Mouse (Mus musculus): ENCODE data around the gene Cog1. TPM values are rescaled to one million over a fixed set of nuclear protein-coding genes. Genes with fewer than 3 reads are reported as not detected.

Gene Cog1
- polyA plus RNA-seq, 1 experiment, result 4.5 TPM

- no peaks in the 10 kb centered on the region for H3K9me3 ChIP-seq (ENCODE audit: control insufficient read depth, low read length)
Observed at GRCm38 (mm10) chr11:113649353-113650210, 613 bp downstream of the Cog1 start, which contains the start of gene Slc39a11. TSS of gene Slc39a11 (minus strand) at chr11:113650079.

GRCm38 (mm10) chr11:113651206-113651906 is 2.4 kb downstream of the Cog1 start:
- H3K36me3 ChIP-seq (ENCODE audit: control insufficient read depth), result peaks cover 55% of the 10 kb centered on the region
- H3K4me1 ChIP-seq (ENCODE audit: control insufficient read depth), result peaks cover 44% of the 10 kb centered on the region
- peak overlapping the region; percentile 91 for H3K4me3 ChIP-seq (replicated peaks)
- H3K9me3 ChIP-seq (ENCODE audit: control insufficient read depth, low read length), result no peaks in the 10 kb centered on the region
- TF ChIP-seq TAL1 (IDR thresholded peaks at IDR 0.05; ENCODE audit: low read length) (peak; percentile 77), GATA1 (IDR thresholded peaks at IDR 0.05; ENCODE audit: low read length) (0 out of 2 replicates have a peak, but pooled peaks have one; percentile 35)
- peaks cover 3% of the 10 kb centered on the region; the same call in 1 of the 2 replicates for H3K27me3 ChIP-seq (ENCODE audit: control insufficient read depth)

More at GRCm38 (mm10) chr11:113649353-113650210, 613 bp downstream of the Cog1 start, which contains the start of gene Slc39a11:
- Histone ChIP-seq H3K27me3 (ENCODE audit: control insufficient read depth) (peaks cover 3% of the 10 kb centered on the region), H3K4me1 (ENCODE audit: control insufficient read depth) (peaks cover 44% of the 10 kb centered on the region), H3K36me3 (ENCODE audit: control insufficient read depth) (peaks cover 37% of the 10 kb centered on the region), H3K4me3 (replicated peaks) (peak within 1 kb of the TSS; percentile 91)
- TF ChIP-seq TAL1 (IDR thresholded peaks at IDR 0.05; ENCODE audit: low read length) (no peak), GATA1 (IDR thresholded peaks at IDR 0.05; ENCODE audit: low read length) (no peak)

GRCm38 (mm10) chr11:113651907-113652273 is 2.9 kb downstream of the Cog1 start:
- TF ChIP-seq TAL1 (IDR thresholded peaks at IDR 0.05; ENCODE audit: low read length) (no peak), GATA1 (IDR thresholded peaks at IDR 0.05; ENCODE audit: low read length) (no peak)
- peaks cover 61% of the 10 kb centered on the region for H3K36me3 ChIP-seq (ENCODE audit: control insufficient read depth)
- H3K9me3 ChIP-seq (ENCODE audit: control insufficient read depth, low read length), result no peaks in the 10 kb centered on the region
- peaks cover 47% of the 10 kb centered on the region for H3K4me1 ChIP-seq (ENCODE audit: control insufficient read depth)
- H3K4me3 ChIP-seq (replicated peaks), result peak overlapping the region; percentile 91
- H3K27me3 ChIP-seq (ENCODE audit: control insufficient read depth), result peaks cover 3% of the 10 kb centered on the region; the same call in 1 of the 2 replicates

GRCm38 (mm10) chr11:113652516-113652915 is 3.5 kb downstream of the Cog1 start:
- H3K27me3 ChIP-seq (ENCODE audit: control insufficient read depth), result peaks cover 2% of the 10 kb centered on the region; the same call in 1 of the 2 replicates
- no peaks in the 10 kb centered on the region for H3K9me3 ChIP-seq (ENCODE audit: control insufficient read depth, low read length)
- no peak overlapping the region for H3K4me3 ChIP-seq (replicated peaks)
- no peak for TF ChIP-seq GATA1 (IDR thresholded peaks at IDR 0.05; ENCODE audit: low read length)
- no peak for TF ChIP-seq TAL1 (IDR thresholded peaks at IDR 0.05; ENCODE audit: low read length)
- peaks cover 47% of the 10 kb centered on the region for H3K4me1 ChIP-seq (ENCODE audit: control insufficient read depth)
- H3K36me3 ChIP-seq (ENCODE audit: control insufficient read depth), result peaks cover 67% of the 10 kb centered on the region

- Histone ChIP-seq H3K27me3 (ENCODE audit: control insufficient read depth) (no peaks in the 10 kb centered on the region), H3K4me3 (replicated peaks) (no peak overlapping the region), H3K36me3 (ENCODE audit: control insufficient read depth) (peaks cover 83% of the 10 kb centered on the region), H3K9me3 (ENCODE audit: control insufficient read depth, low read length) (no peaks in the 10 kb centered on the region), H3K4me1 (ENCODE audit: control insufficient read depth) (peaks cover 32% of the 10 kb centered on the region)
- TF ChIP-seq GATA1 (IDR thresholded peaks at IDR 0.05; ENCODE audit: low read length) (no peak), TAL1 (IDR thresholded peaks at IDR 0.05; ENCODE audit: low read length) (no peak)
Observed at GRCm38 (mm10) chr11:113654105-113654504, 5.1 kb downstream of the Cog1 start.

GRCm38 (mm10) chr11:113654561-113655270 is 5.7 kb downstream of the Cog1 start:
- TF ChIP-seq TAL1 (IDR thresholded peaks at IDR 0.05; ENCODE audit: low read length), result no peak
- no peak for TF ChIP-seq GATA1 (IDR thresholded peaks at IDR 0.05; ENCODE audit: low read length)
- H3K27me3 ChIP-seq (ENCODE audit: control insufficient read depth), result no peaks in the 10 kb centered on the region
- peaks cover 30% of the 10 kb centered on the region for H3K4me1 ChIP-seq (ENCODE audit: control insufficient read depth)
- H3K36me3 ChIP-seq (ENCODE audit: control insufficient read depth), result peaks cover 89% of the 10 kb centered on the region
- no peak overlapping the region for H3K4me3 ChIP-seq (replicated peaks)
- H3K9me3 ChIP-seq (ENCODE audit: control insufficient read depth, low read length), result no peaks in the 10 kb centered on the region

GRCm38 (mm10) chr11:113656511-113656932 is 7.6 kb downstream of the Cog1 start:
- H3K9me3 ChIP-seq (ENCODE audit: control insufficient read depth, low read length), result no peaks in the 10 kb centered on the region
- no peak overlapping the region for H3K4me3 ChIP-seq (replicated peaks)
- no peaks in the 10 kb centered on the region for H3K27me3 ChIP-seq (ENCODE audit: control insufficient read depth)
- H3K4me1 ChIP-seq (ENCODE audit: control insufficient read depth), result peaks cover 13% of the 10 kb centered on the region
- no peak for TF ChIP-seq TAL1 (IDR thresholded peaks at IDR 0.05; ENCODE audit: low read length)
- TF ChIP-seq GATA1 (IDR thresholded peaks at IDR 0.05; ENCODE audit: low read length), result no peak
- peaks cover 100% of the 10 kb centered on the region for H3K36me3 ChIP-seq (ENCODE audit: control insufficient read depth)

GRCm38 (mm10) chr11:113657221-113657620 is 8.3 kb downstream of the Cog1 start:
- H3K4me1 ChIP-seq (ENCODE audit: control insufficient read depth), result peaks cover 6% of the 10 kb centered on the region
- TF ChIP-seq TAL1 (IDR thresholded peaks at IDR 0.05; ENCODE audit: low read length) (no peak), GATA1 (IDR thresholded peaks at IDR 0.05; ENCODE audit: low read length) (no peak)
- no peaks in the 10 kb centered on the region for H3K27me3 ChIP-seq (ENCODE audit: control insufficient read depth)
- H3K9me3 ChIP-seq (ENCODE audit: control insufficient read depth, low read length), result no peaks in the 10 kb centered on the region
- no peak overlapping the region for H3K4me3 ChIP-seq (replicated peaks)
- H3K36me3 ChIP-seq (ENCODE audit: control insufficient read depth), result peaks cover 100% of the 10 kb centered on the region
